Mouse (Mus musculus): Measurements from ENCODE around the gene 2900026A02Rik.

DNA sequence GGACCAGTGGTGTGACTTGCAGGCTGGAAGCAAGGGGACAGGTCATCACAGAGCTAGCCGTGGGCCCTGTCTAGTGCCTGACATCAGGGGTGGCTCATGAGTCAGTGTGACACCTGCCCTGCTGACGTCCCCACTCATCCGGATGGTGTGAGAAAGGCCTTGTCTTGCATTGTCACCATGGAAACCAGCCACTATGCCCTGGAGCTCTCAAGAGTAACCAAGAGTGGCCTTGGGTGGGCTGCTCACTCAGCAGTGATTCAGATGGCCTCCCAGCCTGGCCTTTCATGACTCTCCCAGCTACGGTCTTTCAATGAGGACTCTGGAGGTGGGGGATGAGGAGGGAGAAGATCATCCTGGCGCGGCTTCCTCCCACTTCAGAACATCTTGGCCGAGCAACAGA lies 118.6 kb downstream of the 2900026A02Rik start:
- TF ChIP-seq E2F4 (IDR thresholded peaks at IDR 0.05; ENCODE audit: insufficient read depth) (no peak), POLR2A (IDR thresholded peaks at IDR 0.05; ENCODE audit: insufficient read length, low read depth) (no peak), USF1 (IDR thresholded peaks at IDR 0.05; ENCODE audit: low read depth) (no peak), MAX (IDR thresholded peaks at IDR 0.05; ENCODE audit: low read depth) (no peak), MYOG (IDR thresholded peaks at IDR 0.05; ENCODE audit: control insufficient read depth in 1 of 3, insufficient read depth in 1 of 3, insufficient read length in 2 of 3, low read depth in 2 of 3) (no peak), TCF12 (IDR thresholded peaks at IDR 0.05; ENCODE audit: insufficient read depth, poor library complexity, severe bottlenecking) (no peak), TCF3 (IDR thresholded peaks at IDR 0.05; ENCODE audit: insufficient read length, low read depth) (no peak), MYOD1 (IDR thresholded peaks at IDR 0.05; ENCODE audit: control insufficient read depth in 1 of 3, insufficient read length in 2 of 3, low read depth in 2 of 3) (peak in 1 of 3 experiments; percentile 12), CEBPB (IDR thresholded peaks at IDR 0.05; ENCODE audit: insufficient read depth, poor library complexity, severe bottlenecking) (no peak), SRF (IDR thresholded peaks at IDR 0.05; ENCODE audit: control insufficient read depth, insufficient read length, low read depth) (no peak), REST (IDR thresholded peaks at IDR 0.05; ENCODE audit: insufficient read depth, insufficient read length) (no peak), POLR2AphosphoS2 (IDR thresholded peaks at IDR 0.05; ENCODE audit: insufficient read length, low read depth) (no peak)

Measured in myocyte (in vitro differentiated cells).